Mouse (Mus musculus) frontal cortex, postnatal 25 days (tissue): ENCODE measurements around the gene Kcnab3.

Experiments
- DNase-seq, 2 experiments: peaks; one replicate each; pipeline ENCODE4 v3.0.0; 2022; ENCODE audit warnings: low spot score in 2 of 2

Gene Kcnab3

DNA sequence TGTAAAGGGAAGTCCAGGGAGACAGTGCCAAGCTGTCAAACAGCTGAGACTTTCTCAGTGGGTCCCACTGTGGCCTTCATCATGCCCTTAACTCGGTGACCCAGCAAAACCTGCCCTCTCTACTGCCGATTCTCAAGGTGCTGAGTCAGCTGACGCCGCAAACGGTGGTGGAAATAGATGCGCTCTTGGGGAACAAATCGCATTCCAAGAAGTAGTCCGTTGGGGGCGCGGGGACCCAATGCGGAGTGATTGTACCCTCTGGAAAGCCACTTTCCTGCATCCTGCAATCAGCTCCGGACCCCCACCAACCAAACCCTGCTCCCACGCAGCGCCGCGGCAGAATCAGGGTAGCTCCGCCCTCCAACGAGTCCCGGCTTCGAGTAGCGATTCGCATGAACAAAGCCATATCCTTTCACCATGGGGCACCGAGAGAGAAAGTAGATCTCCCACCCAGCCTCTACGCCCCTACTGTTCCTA lies 5.9 kb downstream of the Kcnab3 start:
- peak; percentile 61 to 71 for DNase-seq

DNA sequence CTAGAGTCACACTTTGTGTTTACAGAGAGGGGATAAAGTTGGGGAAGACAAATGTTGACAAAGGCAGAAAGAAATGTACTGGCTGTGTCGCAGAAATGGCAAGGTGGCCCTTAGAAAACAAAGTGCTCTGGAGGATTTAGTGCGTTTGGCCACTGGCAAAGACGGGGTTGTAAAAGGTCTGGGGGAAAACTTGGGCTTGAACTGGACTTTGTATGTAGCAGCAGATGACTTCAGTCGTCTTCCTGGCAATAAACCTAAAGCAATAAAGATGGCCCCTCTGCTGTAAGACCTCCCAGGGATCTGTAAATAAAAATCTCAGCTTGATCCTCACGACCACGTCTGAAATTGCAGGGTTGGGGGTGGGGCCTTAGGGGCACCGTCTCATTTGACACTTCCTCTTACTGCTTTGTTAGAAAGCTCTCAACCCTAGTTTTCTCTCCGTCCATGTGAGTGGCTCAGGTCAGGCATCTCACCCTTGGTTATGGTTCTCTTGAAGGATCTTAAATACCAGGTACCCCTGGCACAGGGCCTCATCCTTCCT lies 6.7 kb downstream of the Kcnab3 start:
- DNase-seq = no peak

DNA sequence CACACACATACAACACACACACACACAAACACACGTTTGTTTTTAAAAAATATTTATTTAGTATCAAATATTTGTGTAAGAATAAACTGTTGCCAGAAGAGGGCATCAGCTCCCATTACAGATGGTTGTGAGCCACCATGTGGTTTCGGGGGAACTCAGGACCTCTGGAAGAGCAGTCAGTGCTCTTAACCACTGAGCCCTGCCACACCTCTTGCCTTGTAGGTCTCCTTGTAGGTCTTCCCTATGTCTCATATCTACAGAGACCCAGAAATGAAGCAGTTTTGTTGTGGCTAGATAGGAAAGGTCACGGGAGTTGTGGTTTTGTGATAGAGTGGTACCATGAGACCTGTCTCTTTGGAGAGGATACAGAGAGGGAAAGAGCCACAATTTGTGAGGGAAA lies 7.9 kb downstream of the Kcnab3 start:
- no peak for DNase-seq

DNA sequence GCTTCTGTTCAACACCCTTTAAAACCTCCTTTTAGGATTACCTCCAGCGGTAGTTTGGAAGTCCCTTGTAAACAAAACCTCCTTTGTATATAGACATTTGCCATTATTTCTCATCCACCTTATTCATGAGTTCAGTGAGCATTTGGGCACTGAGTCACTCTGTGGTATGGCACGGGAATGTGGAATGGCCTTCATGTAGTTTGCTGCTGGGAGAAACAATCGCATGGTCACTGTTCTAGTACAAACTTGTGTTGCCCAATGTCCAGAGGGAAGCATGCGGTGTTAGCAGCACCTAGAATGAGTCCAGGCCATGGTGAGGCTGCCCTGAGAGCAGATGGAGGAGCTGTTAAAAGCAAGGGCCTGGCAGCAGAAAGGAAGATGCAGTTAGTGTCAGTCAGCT lies 8.7 kb downstream of the Kcnab3 start:
- DNase-seq = no peak

DNA sequence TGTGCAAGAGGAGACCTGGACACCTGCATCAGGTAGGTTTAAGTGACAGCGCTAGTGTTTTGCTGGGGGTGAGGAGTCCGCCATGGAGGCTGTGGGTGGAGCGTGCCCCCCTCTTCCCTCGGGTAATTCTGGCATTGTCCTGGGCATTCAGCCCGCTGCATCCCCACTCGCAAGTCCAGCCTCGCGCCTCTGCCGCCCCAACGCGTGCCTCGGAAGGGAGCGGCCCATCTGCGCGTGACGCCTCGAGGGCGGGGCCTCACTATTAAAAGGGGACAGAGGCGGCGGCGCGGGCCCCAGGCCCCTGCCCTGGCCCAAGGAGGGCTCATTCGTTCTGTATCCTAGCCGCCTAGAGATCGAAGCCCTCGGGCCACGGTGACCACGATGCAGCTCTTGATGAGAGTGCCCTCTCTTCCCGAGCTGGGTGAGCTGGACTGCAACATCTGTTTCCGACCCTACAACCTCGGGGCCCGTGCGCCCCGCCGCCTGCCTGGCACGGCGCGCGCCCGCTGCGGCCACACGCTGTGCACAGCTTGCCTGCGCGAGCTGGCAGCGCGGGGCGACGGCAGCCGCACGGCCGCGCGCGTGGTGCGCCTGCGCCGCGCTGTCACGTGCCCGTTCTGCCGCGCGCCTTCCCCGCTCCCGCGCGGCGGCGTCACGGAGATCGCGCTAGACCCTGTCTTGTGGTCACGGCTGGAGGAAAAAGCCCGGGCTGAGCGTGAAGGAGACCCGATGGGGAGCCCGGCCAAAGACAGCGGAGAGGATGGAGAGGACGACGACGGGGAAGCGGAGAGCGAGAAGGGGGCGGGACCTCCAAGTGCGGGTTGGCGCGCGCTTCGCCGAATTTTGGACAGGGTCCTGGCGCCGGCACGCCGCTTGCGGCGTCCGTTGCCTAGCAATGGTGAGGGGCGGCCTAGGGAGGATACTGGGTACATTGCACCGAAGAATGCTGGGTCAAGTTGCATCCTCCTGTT lies 14.4 kb downstream of the Kcnab3 start, which contains the start of gene Rnf227:
Gene Rnf227 (plus strand): TSS at position 301 of the 971 bp plus-strand sequence.
- DNase-seq = peak; percentile 54 to 68

DNA sequence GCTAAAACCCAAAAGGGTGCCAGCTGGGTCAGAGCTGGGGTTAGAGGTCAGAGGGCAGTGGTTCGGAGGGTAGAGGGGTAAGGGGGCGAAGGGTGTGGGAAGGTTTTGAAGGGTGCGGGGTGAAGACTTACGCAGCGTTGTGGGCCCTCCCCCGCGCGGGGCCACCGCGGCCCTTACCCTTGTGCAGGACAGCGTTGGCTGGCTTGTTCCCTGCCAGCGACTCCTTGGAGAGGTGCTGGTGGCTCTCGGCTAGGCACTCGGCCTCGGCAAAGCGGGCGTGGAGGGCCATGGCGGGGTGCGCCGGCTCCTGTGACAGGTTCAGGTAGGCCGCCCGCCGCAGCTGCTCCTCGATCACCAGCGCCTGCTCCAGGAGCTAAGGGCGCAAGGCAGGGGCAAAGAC lies 20.4 kb downstream of the Kcnab3 start:
- no peak for DNase-seq

DNA sequence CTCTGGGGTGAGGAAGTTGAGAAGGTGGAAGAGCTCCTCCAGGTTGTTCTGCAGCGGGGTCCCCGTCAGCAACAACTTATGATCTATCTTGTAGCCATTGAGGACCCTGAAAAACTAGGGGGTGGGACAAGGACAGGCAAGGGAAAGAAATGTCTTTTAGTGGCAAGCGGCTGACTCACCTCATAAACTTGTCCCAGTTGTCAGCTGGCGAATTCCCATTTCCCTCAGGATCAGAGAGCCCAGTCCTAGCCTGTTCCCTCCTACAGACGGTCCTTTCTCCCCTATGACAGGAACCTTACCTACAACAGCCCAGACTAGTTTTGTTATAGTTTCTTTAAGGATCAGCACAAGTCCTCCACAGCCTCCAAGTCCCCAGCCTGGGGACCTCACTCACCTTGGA lies 30.5 kb downstream of the Kcnab3 start:
- DNase-seq = no peak

DNA sequence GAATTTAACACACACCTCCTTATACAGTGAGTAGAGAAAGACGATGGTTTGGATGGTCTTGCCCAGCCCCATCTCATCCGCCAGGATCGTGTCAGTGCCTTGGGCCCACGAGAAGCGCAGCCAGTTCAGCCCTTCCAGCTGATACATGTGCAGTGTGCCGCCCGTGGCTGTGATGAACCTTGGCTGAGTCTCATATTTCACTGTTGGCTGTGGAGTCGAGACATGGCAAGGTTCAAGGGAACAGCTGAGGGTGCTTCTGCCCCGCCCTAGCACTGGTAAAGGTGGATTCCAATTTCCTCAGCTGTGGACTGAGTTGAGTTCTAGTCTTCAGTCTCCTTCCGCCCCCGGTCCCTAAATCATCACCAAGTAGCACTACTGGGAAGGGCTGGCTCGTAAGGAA lies 31.6 kb downstream of the Kcnab3 start:
- no peak for DNase-seq

DNA sequence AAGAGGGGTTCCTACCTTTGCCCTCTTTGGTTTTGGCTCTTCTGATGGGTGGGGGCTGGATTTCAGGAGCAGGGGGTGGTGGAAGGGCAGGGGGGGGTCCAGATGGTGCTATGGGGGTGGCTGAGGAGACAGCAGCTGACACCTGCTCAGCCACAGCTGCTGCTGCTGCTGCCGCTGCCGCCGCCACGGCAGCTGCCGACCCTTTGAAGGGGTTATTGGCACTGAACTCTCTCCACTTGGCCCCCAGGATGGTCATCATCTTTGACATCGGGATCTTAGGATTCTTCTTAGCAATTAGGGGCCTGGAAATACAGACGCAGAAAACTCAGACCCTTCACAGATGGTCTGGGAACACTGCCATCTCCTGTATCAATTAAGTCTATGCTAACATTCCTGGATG lies 36.0 kb downstream of the Kcnab3 start:
- DNase-seq = no peak

DNA sequence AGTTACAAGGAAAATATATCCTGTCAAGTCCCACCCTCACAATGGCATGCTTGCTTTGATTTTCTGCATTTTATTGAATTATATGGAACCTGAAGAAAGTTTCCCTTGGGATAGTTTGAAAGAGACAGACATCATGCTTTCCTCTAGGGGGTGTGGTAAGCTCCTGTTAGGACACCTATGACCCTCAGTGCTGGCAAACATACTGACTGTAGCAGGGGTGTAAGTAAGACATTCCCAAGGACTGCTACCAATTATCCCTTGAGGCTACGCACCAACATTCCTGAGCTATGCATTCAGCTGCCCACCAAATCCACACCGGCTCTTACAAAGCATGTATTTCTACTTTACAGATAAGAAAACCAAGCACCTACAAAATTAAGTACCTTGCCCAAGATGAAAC lies 36.4 kb downstream of the Kcnab3 start:
- no peak for DNase-seq

DNA sequence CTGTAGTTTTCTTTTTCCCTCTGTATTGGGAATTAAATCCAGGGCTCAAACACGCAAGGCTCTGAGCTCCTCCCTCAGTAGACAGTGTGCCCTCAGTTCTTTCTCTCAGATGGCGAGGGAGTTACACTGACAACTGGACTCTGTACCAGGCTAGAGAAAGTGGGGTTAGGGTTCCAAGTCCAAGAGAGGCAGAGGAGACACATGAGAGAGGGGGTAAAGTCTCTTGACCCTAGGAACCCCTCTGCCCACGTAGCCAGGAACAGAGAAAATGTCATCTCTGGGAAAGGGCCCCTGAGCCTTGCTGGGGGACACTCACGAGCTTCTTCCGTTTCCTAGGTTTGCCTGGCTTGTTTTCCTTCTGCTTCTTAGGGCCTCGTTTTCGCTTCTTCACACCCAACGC lies 38.3 kb downstream of the Kcnab3 start:
- DNase-seq = no peak

DNA sequence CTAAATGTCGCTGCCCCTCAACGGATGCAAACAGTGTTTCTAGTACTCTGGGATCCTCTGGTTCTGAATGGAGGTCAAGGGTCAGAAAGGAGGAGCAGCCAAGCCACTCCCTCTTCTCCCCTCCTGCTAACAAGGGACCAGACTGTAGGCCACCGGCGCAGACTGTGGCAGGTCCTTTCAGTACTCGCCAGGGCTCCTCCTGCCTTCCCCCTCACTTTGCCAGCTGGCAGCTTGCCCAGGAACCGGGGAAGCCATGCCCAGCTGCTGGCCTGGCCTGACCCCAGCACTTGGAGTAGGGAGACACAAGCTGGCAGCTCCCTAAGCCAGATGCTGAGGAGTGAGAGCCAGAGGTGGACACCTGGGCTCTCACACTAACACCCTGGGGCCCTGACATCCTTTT lies 38.9 kb downstream of the Kcnab3 start:
- DNase-seq = peak; percentile 74 to 79

DNA sequence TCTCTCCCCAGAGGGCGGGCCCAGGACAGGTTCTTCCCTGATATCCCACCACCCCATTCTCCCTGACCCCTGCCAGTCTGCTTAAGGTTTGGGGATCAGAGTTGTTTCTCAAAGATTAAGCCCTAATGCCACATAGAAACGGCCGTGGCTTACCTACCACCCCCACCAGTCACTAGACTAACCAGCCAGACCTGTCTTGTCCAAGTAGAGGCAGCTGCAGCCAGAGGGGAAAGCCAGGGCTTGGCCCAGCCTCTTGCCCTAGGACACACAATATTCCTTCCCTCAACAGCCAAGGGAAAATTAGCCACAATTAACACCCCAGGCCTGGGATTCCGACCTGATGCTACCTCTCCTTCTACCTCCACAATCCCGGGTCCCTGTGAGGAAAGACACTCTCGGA lies 39.7 kb downstream of the Kcnab3 start:
- no peak for DNase-seq

DNA sequence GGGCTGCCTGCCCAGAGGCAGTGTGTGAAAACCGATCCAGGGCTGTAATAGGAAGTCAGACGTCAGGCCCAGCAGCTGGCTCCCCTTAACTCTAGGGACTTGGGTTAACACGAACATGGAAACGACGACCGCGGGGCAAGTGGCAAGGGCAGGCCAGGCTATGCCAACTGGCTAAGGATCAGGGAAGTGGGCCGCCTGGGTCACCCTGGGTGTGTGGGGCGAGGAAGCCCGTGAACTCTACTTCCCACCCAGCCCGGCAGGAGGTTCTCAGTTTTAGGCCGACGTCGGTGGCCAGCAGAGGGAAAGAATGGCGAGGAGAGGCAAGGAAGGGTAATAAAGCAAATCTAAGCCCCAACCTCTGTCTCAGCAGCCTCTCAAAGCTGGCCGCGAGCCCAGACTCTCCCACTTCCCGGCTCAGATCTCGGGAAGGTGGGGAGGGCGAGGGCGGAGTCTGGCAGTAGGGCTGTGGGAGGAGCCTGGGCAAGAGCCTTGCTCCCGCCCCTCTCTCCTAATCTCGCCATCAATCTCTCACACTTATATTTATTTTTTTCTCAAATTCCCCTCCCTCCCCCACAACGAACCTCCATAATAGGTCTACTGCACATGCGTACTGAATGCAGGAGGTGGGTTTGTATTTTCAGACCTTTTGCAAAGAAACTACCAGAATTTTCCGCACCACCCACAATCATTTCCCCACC lies 40.2 kb downstream of the Kcnab3 start:
- peak; percentile 85 to 92 for DNase-seq

DNA sequence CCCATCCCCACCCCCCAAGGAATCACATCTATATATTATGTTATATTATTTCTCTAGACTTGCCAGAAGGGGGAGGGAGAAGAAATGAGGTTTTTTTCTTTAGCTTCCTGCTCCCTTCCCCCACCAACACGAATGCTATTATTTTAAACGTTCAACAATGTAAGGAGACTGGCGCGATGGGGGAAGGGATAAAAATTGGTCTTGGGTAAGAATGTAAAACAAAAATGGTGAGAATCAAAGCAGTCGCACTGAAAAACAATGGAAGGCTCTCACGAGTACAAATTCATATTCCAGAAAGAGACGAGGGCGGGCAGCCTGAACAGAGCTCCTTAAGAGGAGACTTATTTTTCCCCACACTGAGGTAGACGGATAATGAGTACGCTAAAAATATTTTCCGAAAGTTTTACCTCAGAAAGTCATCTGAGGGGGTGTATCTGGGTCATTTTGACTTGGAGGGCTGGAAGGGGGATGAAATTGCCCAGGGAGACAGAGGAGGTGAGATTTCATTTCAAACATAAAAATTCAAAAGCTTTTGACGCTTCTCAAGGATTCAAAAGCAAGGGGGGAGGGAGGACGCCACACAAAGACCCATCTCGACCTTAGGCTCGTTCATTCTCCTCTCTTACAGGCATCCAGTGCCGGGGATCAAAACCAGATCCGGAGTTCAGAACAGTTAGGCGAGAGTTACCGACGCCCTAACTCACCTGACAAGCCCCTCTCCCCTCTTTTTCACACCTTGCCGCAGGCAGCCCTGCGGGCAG lies 41.0 kb downstream of the Kcnab3 start:
- DNase-seq = peak in 1 of 2 experiments; percentile 29

DNA sequence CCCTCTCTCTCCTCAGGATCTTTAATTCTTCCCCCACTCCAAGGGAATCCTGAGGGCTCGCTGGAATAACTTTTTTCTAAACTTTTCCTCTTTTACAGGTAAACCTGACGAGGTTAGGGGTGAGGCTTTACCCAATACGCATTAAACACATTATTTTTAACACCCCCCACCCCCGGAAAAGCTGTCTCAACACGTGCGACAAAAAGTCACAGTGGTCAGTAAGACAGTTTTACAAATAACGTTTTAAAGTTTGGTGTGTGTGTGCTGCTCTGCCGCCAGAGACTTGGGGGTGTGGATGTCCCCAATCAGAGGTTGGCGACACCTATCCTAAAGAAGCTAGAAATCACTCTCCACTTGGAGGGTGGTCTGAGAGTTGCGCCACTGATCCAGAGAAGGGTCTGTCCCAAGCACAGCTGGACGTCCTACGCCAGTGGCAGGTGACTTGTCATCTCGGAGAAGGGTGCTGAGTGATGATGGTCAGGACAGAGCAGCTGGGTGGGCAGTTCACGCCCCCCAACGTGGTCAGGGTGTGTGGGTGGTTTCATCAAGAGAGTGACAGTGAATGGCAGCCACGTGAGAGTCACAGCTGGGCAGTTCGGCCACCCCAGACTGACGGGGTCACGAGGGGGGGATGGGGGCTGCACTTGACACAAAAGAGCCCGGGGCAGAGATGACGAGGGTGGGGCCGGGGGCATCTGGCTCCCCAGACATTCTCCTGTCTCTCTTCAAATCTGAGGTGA lies 41.7 kb downstream of the Kcnab3 start:
- peak in 1 of 2 experiments; percentile 21 for DNase-seq

DNA sequence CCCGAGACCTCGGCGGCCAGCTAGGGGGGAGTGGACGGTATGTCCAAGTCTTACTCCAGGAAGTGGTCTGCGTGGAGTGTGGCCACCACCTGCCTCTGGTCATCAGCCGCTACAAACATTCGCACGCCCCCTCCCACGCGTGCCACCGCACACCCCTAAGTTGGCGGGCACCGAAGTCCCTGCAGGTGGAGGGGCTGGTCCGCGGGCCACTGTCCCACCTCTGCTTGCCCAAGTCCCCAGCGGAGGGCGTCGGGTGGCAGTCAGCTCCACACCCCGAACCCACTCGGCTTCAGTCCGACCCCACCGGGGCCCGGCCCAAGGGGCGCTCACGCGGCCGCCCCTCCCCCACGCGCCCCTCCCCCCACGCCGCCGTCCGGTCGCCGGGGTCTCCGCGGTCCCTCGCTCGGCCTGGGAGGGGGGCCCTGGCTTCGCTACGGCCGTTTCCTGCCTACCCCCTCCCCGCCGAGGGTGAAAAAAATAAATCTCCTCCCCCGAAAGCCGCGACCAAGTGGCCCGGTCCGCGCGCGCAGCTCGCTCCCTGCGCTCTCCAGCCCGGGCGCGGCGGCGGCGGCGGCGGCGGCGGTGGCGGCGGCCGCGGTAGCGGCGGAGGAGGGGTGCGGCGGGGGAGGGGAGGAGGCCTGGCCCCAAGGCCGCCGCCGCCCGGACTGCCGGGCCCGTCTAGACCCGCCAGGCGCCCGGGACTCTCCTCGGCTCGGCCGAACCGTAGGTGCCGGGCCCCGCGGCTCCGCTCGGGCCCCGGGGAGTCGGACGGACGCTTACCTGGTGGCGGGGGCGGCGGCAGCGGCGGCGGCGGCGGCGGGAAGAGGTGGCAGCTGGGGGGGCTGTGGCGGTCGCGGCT lies 42.5 kb downstream of the Kcnab3 start:
- peak in 1 of 2 experiments; percentile 38 for DNase-seq

DNA sequence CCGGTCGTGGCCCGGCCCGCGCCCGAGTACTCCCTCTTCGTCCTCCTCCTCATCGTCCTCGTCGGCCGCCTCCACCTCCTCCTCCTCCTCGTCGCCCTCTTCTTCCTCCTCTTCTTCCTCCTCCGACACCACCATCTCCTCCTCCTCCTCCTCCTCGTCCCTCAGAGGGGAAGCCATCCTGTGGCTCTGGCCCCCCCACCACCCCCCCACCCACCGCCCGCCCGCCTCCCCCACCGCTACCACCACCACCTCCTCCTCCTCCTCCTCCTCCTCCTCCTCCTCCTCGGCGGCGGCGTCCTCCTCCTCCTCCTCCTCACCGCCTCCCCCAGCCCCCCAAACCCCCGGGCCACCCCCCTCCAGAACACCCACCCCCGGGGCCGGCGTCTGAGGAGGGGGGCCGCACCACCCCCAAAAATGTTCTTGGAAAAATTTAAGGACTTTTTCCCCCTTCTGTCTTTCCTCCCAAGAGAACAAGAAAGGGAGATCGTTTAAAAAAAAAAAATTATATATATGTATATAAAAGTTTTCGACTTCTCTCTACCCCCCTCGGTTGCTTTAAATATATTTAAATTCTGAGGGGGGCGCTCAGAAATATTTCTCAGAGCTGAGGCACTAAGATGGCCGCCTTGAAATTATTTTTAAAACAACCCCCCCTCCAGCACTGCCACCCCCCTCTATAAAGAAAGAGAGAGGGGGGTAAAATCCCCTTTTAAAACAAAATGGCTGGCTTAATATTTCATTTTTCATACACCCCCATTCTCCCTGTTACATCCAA lies 43.3 kb downstream of the Kcnab3 start, which contains the start of gene Chd3:
Gene Chd3 (minus strand): TSS at position 192 of the 775 bp plus-strand sequence.
- no peak for DNase-seq
